Mouse (Mus musculus): ENCODE results near the gene Psmd3. TPM values are rescaled to one million over a fixed set of nuclear protein-coding genes. Genes with fewer than 3 reads are reported as not detected.

The Psmd3 gene
- polyA plus RNA-seq, 1 experiment, result 207 TPM

DNA sequence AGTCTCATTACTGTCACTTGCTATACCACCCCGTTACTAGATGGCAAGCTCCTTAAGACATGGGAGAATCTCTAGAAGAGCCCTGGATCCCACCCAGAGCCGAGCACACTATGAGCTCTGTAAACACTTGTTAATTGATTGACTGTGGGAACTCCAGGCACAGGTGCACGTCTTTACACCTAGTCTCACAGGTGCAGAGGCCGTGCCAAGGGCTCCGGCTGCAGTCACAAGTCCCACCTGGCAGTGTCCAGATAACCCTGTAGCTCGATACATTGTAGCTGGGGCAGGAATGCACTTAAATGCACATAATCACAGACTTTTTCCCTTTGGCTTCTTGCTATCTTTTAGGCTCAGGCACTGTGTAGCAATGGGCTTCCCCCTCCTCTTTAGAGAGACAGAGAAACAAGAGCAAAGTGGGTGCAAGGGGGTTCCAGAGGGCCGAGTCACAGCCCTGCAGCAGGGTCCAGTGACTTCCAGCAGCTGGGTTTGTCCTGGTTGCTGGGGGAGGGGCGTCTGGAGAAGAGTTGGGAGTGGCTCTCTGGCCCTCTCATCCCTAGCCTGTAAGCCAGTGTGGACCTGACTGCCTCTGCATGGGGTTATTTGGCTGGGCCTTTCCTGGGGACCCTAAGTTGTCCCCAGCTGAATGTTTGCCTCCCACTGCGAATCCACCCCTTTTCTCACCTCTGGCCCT lies 61.4 kb downstream of the Psmd3 start:
- H3K4me1 ChIP-seq (ENCODE audit: control insufficient read depth, insufficient read depth, low read length), result peaks cover 48% of the 10 kb centered on the region
- TF ChIP-seq CTCF (IDR thresholded peaks at IDR 0.05; ENCODE audit: borderline replicate concordance, insufficient read depth, low read depth, low read length), result no peak
- no peak for TF ChIP-seq POLR2A (IDR thresholded peaks at IDR 0.05; ENCODE audit: borderline replicate concordance, insufficient read depth, low read length)
- H3K27ac ChIP-seq (ENCODE audit: insufficient read depth, low read length), result peak overlapping the region; percentile 4; the same call in 1 of the 2 replicates
- peak overlapping the region; percentile 49 for H3K4me3 ChIP-seq (replicated peaks; ENCODE audit: insufficient read depth, low read depth, low read length)
- 5% methylated on average over 9 of the region's 9 CpGs for WGBS
- peak; percentile 49 to 53 for DNase-seq
- no peaks in the 10 kb centered on the region for H3K27me3 ChIP-seq (ENCODE audit: control insufficient read depth, insufficient read depth, low read length)

DNA sequence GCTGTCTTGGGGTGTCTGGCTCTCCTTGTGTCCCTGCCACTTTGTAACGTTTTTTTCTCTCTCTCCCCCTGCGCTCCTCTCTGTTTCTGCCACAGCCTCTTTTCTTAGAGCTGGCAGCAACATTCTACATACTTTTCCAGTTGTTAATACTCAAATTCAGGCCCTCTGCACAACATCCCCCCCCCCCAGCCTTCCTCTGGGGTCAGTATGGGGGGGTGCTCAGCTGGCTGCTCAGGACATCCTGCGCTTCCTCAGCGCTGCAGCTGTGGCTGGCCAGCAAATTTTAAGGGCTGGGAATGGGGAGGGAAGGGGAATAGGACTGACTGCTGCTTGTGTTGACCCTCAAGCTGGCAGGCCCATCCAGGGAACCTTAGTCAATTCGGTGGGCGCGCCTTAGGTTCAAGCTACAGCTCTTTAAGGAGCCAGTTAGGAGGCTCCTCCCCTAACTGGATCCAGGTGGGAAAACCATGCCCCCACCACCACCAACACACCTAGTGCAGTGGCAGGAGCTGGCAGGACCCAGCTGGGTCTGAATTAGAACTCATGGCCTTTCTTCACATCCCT lies 62.2 kb downstream of the Psmd3 start:
- 53% methylated on average over 7 of the region's 7 CpGs for WGBS
- Histone ChIP-seq H3K27me3 (ENCODE audit: control insufficient read depth, insufficient read depth, low read length) (no peaks in the 10 kb centered on the region), H3K4me3 (replicated peaks; ENCODE audit: insufficient read depth, low read depth, low read length) (no peak overlapping the region), H3K4me1 (ENCODE audit: control insufficient read depth, insufficient read depth, low read length) (peaks cover 55% of the 10 kb centered on the region), H3K27ac (ENCODE audit: insufficient read depth, low read length) (peak overlapping the region; percentile 4; the same call in 1 of the 2 replicates)
- peak in 1 of 2 experiments; percentile 29 for DNase-seq
- TF ChIP-seq POLR2A (IDR thresholded peaks at IDR 0.05; ENCODE audit: borderline replicate concordance, insufficient read depth, low read length) (no peak), CTCF (IDR thresholded peaks at IDR 0.05; ENCODE audit: borderline replicate concordance, insufficient read depth, low read depth, low read length) (no peak)

Other genes starting within 250 kb of the Psmd3 start
- gene Mien1, start 243.6 kb upstream of the Psmd3 start, polyA plus RNA-seq (2012; rRNA removed), result 182 and 183 TPM in 2 replicates
- gene Grb7, start 236.2 kb upstream of the Psmd3 start, polyA plus RNA-seq (2012; rRNA removed), result 15.8 and 19.9 TPM in 2 replicates
- gene Ikzf3, start 136.5 kb upstream of the Psmd3 start, polyA plus RNA-seq (2012; rRNA removed), result 0.07 and 0.10 TPM in 2 replicates
- 0.13 and 0.20 TPM in 2 replicates for gene Zpbp2, start 131.5 kb upstream of the Psmd3 start, polyA plus RNA-seq (2012; rRNA removed)
- 64.6 and 66.8 TPM in 2 replicates for gene Ormdl3, start 95.2 kb upstream of the Psmd3 start, polyA plus RNA-seq (2012; rRNA removed)
- 0.41 TPM in 1 of 2 replicates, not detected in the other for gene Lrrc3c, start 84.3 kb upstream of the Psmd3 start, polyA plus RNA-seq (2012; rRNA removed)
- 0.33 and 0.35 TPM in 2 replicates for gene Gm12355, start 56.9 kb upstream of the Psmd3 start, polyA plus RNA-seq (2012; rRNA removed)
- gene Gsdma3, start 56.2 kb upstream of the Psmd3 start, polyA plus RNA-seq (2012; rRNA removed), result not detected in 2 replicates
- not detected in 2 replicates for gene Gsdma2, start 35.8 kb upstream of the Psmd3 start, polyA plus RNA-seq (2012; rRNA removed)
- gene Gsdma, start 18.2 kb upstream of the Psmd3 start, polyA plus RNA-seq (2012; rRNA removed), result 0.13 and 0.28 TPM in 2 replicates
- gene Csf3, start 18.7 kb downstream of the Psmd3 start, polyA plus RNA-seq (2012; rRNA removed), result not detected in 2 replicates
- 105 and 108 TPM in 2 replicates for gene Med24, start 46.9 kb downstream of the Psmd3 start, polyA plus RNA-seq (2012; rRNA removed)
- 439 and 447 TPM in 2 replicates for gene Thra, start 58.1 kb downstream of the Psmd3 start, polyA plus RNA-seq (2012; rRNA removed)
- gene Nr1d1, start 92.8 kb downstream of the Psmd3 start, polyA plus RNA-seq (2012; rRNA removed), result 144 and 167 TPM in 2 replicates
- gene Msl1, start 113.0 kb downstream of the Psmd3 start, polyA plus RNA-seq (2012; rRNA removed), result 99.1 and 103 TPM in 2 replicates
- gene Casc3, start 122.4 kb downstream of the Psmd3 start, polyA plus RNA-seq (2012; rRNA removed), result 55.5 TPM in 2 replicates
- gene Rapgefl1, start 154.2 kb downstream of the Psmd3 start, polyA plus RNA-seq (2012; rRNA removed), result 56.8 and 58.0 TPM in 2 replicates
- 25.8 and 27.3 TPM in 2 replicates for gene Wipf2, start 181.1 kb downstream of the Psmd3 start, polyA plus RNA-seq (2012; rRNA removed)
- 0.30 and 0.36 TPM in 2 replicates for gene Cdc6, start 225.2 kb downstream of the Psmd3 start, polyA plus RNA-seq (2012; rRNA removed)
- gene Rara, start 245.3 kb downstream of the Psmd3 start, polyA plus RNA-seq (2012; rRNA removed), result 13.5 and 15.4 TPM in 2 replicates